In the genomic region with DNA sequence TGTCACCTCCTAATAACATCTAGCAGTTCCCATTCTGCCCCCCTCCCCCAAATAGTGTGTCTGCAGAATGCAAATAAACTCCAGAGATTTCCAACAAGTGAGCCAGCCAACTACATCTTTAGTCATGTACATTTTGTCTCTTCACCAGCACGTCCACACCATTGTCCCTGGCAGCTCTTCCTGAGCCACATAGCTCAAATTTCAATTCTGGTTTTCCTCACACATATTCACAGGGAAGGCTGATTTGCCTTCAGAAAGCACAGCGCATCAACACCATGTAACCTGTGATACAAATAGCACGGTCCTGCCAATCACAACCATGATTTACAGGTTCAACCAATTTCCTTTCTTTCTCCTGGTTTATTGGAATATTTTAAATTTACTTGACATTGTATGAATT, we compare ENCODE assay signal across 33 mouse cellular contexts.
"Had no signal": no experiment of that assay in that cellular context is flagged by ENCODE, and none has a peak within 500 bp of the region (broad histone marks: within the 10 kb centered on the region; RNA-seq: fewer than 3 reads in every experiment).

No protein-coding gene starts in this region.

- H3K4me2 ChIP-seq: heart, embryonic 11.5 days; heart, embryonic 12.5 days; heart, embryonic 13.5 days; hindbrain, embryonic 12.5 days; hindbrain, embryonic 13.5 days; hindbrain, embryonic 14.5 days; hindbrain, embryonic 15.5 days; intestine, embryonic 15.5 days; kidney, embryonic 15.5 days had no signal

- H3K27me3 ChIP-seq: heart, embryonic 12.5 days; heart, embryonic 13.5 days; hindbrain, embryonic 12.5 days; hindbrain, embryonic 13.5 days; hindbrain, embryonic 15.5 days; intestine, embryonic 15.5 days; kidney, embryonic 15.5 days had no signal

- ATAC-seq: hindbrain, embryonic 16.5 days; hindbrain, postnatal 0 days; inflammation-experienced regulatory T-cells, adult 6 months; intestine, embryonic 15.5 days; intestine, embryonic 16.5 days; intestine, postnatal 0 days had no signal

- H3K9me3 ChIP-seq: heart, embryonic 10.5 days; heart, embryonic 12.5 days; heart, embryonic 13.5 days; hindbrain, embryonic 10.5 days; hindbrain, embryonic 12.5 days; hindbrain, embryonic 13.5 days; hindbrain, embryonic 15.5 days; intestine, embryonic 15.5 days; kidney, embryonic 15.5 days had no signal

- H3K9ac ChIP-seq: heart, embryonic 12.5 days; heart, embryonic 13.5 days; hindbrain, embryonic 12.5 days; hindbrain, embryonic 13.5 days; hindbrain, embryonic 14.5 days; hindbrain, embryonic 15.5 days; intestine, embryonic 15.5 days; kidney, embryonic 15.5 days had no signal

- H3K4me3 ChIP-seq: heart, embryonic 10.5 days; heart, embryonic 12.5 days; heart, embryonic 13.5 days; hindbrain, embryonic 10.5 days; hindbrain, embryonic 12.5 days; hindbrain, embryonic 13.5 days; hindbrain, embryonic 15.5 days; intestine, embryonic 15.5 days; kidney, embryonic 15.5 days; layer of hippocampus, adult 2 months; left cerebral cortex, adult 2 months had no signal

- H3K4me1 ChIP-seq: heart, embryonic 10.5 days; heart, embryonic 12.5 days; heart, embryonic 13.5 days; hindbrain, embryonic 10.5 days; hindbrain, embryonic 12.5 days; hindbrain, embryonic 13.5 days; hindbrain, embryonic 15.5 days; intestine, embryonic 15.5 days; kidney, embryonic 15.5 days had no signal

- H3K27ac ChIP-seq: heart, embryonic 10.5 days; heart, embryonic 13.5 days; hindbrain, embryonic 10.5 days; hindbrain, embryonic 12.5 days; hindbrain, embryonic 13.5 days; hindbrain, embryonic 14.5 days; hindbrain, embryonic 15.5 days; hindbrain, postnatal 0 days; intestine, embryonic 15.5 days; kidney, embryonic 15.5 days; kidney, postnatal 0 days; layer of hippocampus, adult 2 months; left cerebral cortex, adult 2 months had no signal

- DNase-seq: heart, postnatal 36 days; heart, postnatal 4 days; kidney, adult 11 months; kidney, adult 18-20 months; kidney, adult 2 months; kidney, adult 8-10 months; kidney, adult 9 months; kidney, postnatal 10 days; kidney, postnatal 14 days; kidney, postnatal 25 days; kidney, postnatal 36 days; kidney, postnatal 4 days; layer of hippocampus, adult 9-11 months; layer of hippocampus, postnatal 36 days had no signal

- H3K36me3 ChIP-seq: heart, embryonic 10.5 days; heart, embryonic 12.5 days; heart, embryonic 13.5 days; hindbrain, embryonic 10.5 days; hindbrain, embryonic 12.5 days; hindbrain, embryonic 13.5 days; hindbrain, embryonic 15.5 days; intestine, embryonic 15.5 days; kidney, embryonic 15.5 days had no signal
